Comparison of ENCODE assay signal across 18 mouse cellular contexts in genomic region chr13:113622122-113622864, GRCm38 (mm10). TPM values are rescaled to one million over a fixed set of nuclear protein-coding genes. Genes with fewer than 3 reads are reported as not detected.
DNase-seq lines count a peak whose midpoint lies in the region; ATAC-seq and TF ChIP-seq lines count a peak whose summit lies in the region.
"Had no signal": no experiment of that assay in that cellular context is flagged by ENCODE, and none has a peak within 500 bp of the region (broad histone marks: within the 10 kb centered on the region; RNA-seq: fewer than 3 reads in every experiment).

No protein-coding gene starts in this region.

- H3K4me2 ChIP-seq in neural tube, embryonic 15.5 days = no peak overlapping the region
- 0 out of 2 replicates have a peak overlapping the region, but pooled peaks have one; percentile 14 for H3K4me2 ChIP-seq in embryonic facial prominence, embryonic 12.5 days (replicated peaks)
- no peak overlapping the region for H3K4me2 ChIP-seq in intestine, embryonic 15.5 days (replicated peaks)
- H3K4me2 ChIP-seq: midbrain, embryonic 11.5 days; neural tube, embryonic 13.5 days had no signal

- no peaks in the 10 kb centered on the region for H3K36me3 ChIP-seq in kidney, adult 2 months (ENCODE audit: control insufficient read depth, insufficient read depth, low read length)
- no peaks in the 10 kb centered on the region for H3K36me3 ChIP-seq in neural tube, embryonic 15.5 days
- no peaks in the 10 kb centered on the region for H3K36me3 ChIP-seq in embryonic facial prominence, embryonic 12.5 days
- no peaks in the 10 kb centered on the region for H3K36me3 ChIP-seq in intestine, embryonic 15.5 days
- H3K36me3 ChIP-seq: neural tube, embryonic 13.5 days had no signal

- H3K9ac ChIP-seq in neural tube, embryonic 15.5 days (replicated peaks) = no peak overlapping the region
- no peak overlapping the region for H3K9ac ChIP-seq in embryonic facial prominence, embryonic 12.5 days
- no peak overlapping the region for H3K9ac ChIP-seq in intestine, embryonic 15.5 days
- H3K9ac ChIP-seq: liver, embryonic 14.5 days; neural tube, embryonic 13.5 days had no signal

- no peak for TF ChIP-seq CTCF in kidney, adult 2 months (conservative IDR thresholded peaks at IDR 0.05; ENCODE audit: insufficient read depth, insufficient read length, low read depth, low read length)

- no peak overlapping the region for H3K4me3 ChIP-seq in kidney, adult 2 months (ENCODE audit: insufficient read depth, low read depth, low read length)
- no peak overlapping the region for H3K4me3 ChIP-seq in neural tube, embryonic 15.5 days (replicated peaks)
- H3K4me3 ChIP-seq in embryonic facial prominence, embryonic 12.5 days = no peak overlapping the region
- H3K4me3 ChIP-seq in intestine, embryonic 15.5 days (replicated peaks) = no peak overlapping the region
- H3K4me3 ChIP-seq: neural tube, embryonic 13.5 days had no signal

- H3K9me3 ChIP-seq in neural tube, embryonic 15.5 days (replicated peaks) = no peaks in the 10 kb centered on the region
- no peaks in the 10 kb centered on the region for H3K9me3 ChIP-seq in embryonic facial prominence, embryonic 12.5 days
- no peaks in the 10 kb centered on the region for H3K9me3 ChIP-seq in intestine, embryonic 15.5 days
- H3K9me3 ChIP-seq: neural tube, embryonic 13.5 days had no signal

- peak; percentile 44 for DNase-seq in kidney, adult 2 months
- DNase-seq in kidney, postnatal 25 days = no peak
- peak; percentile 52 for DNase-seq in neural tube, embryonic 10.5 days (ENCODE audit: extremely low spot score, low spot score)
- peak; percentile 75 for DNase-seq in mesoderm, embryonic 11.5 days (ENCODE audit: low read depth, low spot score)
- no peak for DNase-seq in cerebellum, postnatal 10 days
- DNase-seq: adrenal gland, adult 8-10 months; heart, postnatal 10 days had no signal

- no peaks in the 10 kb centered on the region for H3K4me1 ChIP-seq in kidney, adult 2 months (ENCODE audit: control insufficient read depth, insufficient read depth, low read length)
- peaks cover 3% of the 10 kb centered on the region for H3K4me1 ChIP-seq in neural tube, embryonic 15.5 days
- H3K4me1 ChIP-seq in embryonic facial prominence, embryonic 12.5 days = peaks cover 18% of the 10 kb centered on the region
- H3K4me1 ChIP-seq in intestine, embryonic 15.5 days (replicated peaks) = peaks cover 5% of the 10 kb centered on the region; the same call in 1 of the 2 replicates

- peak overlapping the region; percentile 25; the same call in 1 of the 2 replicates for H3K27ac ChIP-seq in kidney, adult 2 months (ENCODE audit: insufficient read depth, low read depth, low read length)
- no peak overlapping the region for H3K27ac ChIP-seq in neural tube, embryonic 15.5 days (replicated peaks)
- peak overlapping the region; percentile 71 for H3K27ac ChIP-seq in embryonic facial prominence, embryonic 12.5 days
- H3K27ac ChIP-seq in intestine, embryonic 15.5 days = no peak overlapping the region
- H3K27ac ChIP-seq: liver, embryonic 14.5 days; neural tube, embryonic 13.5 days had no signal

- no peaks in the 10 kb centered on the region for H3K27me3 ChIP-seq in kidney, adult 2 months (replicated peaks; ENCODE audit: control insufficient read depth, insufficient read depth, low read length)
- no peaks in the 10 kb centered on the region for H3K27me3 ChIP-seq in neural tube, embryonic 15.5 days (replicated peaks)
- no peaks in the 10 kb centered on the region for H3K27me3 ChIP-seq in embryonic facial prominence, embryonic 12.5 days
- no peaks in the 10 kb centered on the region for H3K27me3 ChIP-seq in intestine, embryonic 15.5 days (replicated peaks)

- 35% methylated on average over 11 of the region's 11 CpGs for WGBS in kidney, adult 2 months
- WGBS in neural tube, embryonic 15.5 days = 68% methylated on average over 11 of the region's 11 CpGs
- 19% methylated on average over 11 of the region's 11 CpGs for WGBS in embryonic facial prominence, embryonic 12.5 days
- 42% methylated on average over 11 of the region's 11 CpGs for WGBS in intestine, embryonic 15.5 days

- TF ChIP-seq POLR2A in kidney, adult 2 months (IDR thresholded peaks at IDR 0.05; ENCODE audit: low read depth, low read length) = no peak

- no peak for ATAC-seq in neural tube, embryonic 15.5 days (ENCODE audit: low FRiP score)
- peak; percentile 44; the same call in 1 of the 2 replicates for ATAC-seq in embryonic facial prominence, embryonic 12.5 days (ENCODE audit: insufficient number of reproducible peaks, insufficient read depth, low FRiP score, low TSS enrichment)
- ATAC-seq in intestine, embryonic 15.5 days = no peak
- ATAC-seq: CD4-positive, CD25-positive, alpha-beta regulatory T cell, adult 4 months; forebrain, embryonic 16.5 days; intestine, postnatal 0 days had no signal

RNA-seq across cellular contexts. Expression of gene Snx18, which starts 3.9 kb away (rescaled TPM):
- 22.1 and 22.9 TPM in 2 replicates for polyA plus RNA-seq in kidney, adult 2 months (2012; rRNA removed)
- 9.9 and 12.3 TPM in 2 replicates for polyA plus RNA-seq in neural tube, embryonic 15.5 days (2015; fragmentation: Nextera tagmentation; extraction: Ambion mirVana)
- 42.2 and 44.6 TPM in 2 replicates for polyA plus RNA-seq in embryonic facial prominence, embryonic 12.5 days (2016; fragmentation: Nextera tagmentation; extraction: Ambion mirVana)
- polyA plus RNA-seq in intestine, embryonic 15.5 days (2015; fragmentation: Nextera tagmentation; extraction: Ambion mirVana) = 18.1 and 20.3 TPM in 2 replicates

RNA-seq across cellular contexts. Expression of gene Hspb3, which starts 41.2 kb away (rescaled TPM):
- 0.55 TPM in 1 of 2 replicates, not detected in the other for polyA plus RNA-seq in kidney, adult 2 months (2012; rRNA removed)
- 0.49 and 1.8 TPM in 2 replicates for polyA plus RNA-seq in neural tube, embryonic 15.5 days (2015; fragmentation: Nextera tagmentation; extraction: Ambion mirVana)
- polyA plus RNA-seq in embryonic facial prominence, embryonic 12.5 days (2016; fragmentation: Nextera tagmentation; extraction: Ambion mirVana) = 2.3 TPM in 2 replicates
- not detected in 2 replicates for polyA plus RNA-seq in intestine, embryonic 15.5 days (2015; fragmentation: Nextera tagmentation; extraction: Ambion mirVana)
- polyA plus RNA-seq: CD4-positive, CD25-positive, alpha-beta regulatory T cell, adult 4 months; gonadal fat pad, adult 2 months; liver, embryonic 14.5 days; midbrain, embryonic 11.5 days; stomach, embryonic 14.5 days had no signal

Comparison
In these comparisons a context has a peak if more than half of its experiments do, and no peak if none do; other contexts are left out.
1. DNase-seq: peak in kidney, adult 2 months (single experiment), neural tube, embryonic 10.5 days (single experiment) and mesoderm, embryonic 11.5 days (single experiment); none in kidney, postnatal 25 days (0 of 2) and cerebellum, postnatal 10 days (0 of 2).
2. H3K27ac ChIP-seq: peak in kidney, adult 2 months (single experiment) and embryonic facial prominence, embryonic 12.5 days (single experiment); none in neural tube, embryonic 15.5 days (single experiment) and intestine, embryonic 15.5 days (single experiment).